Mouse (Mus musculus): ENCODE data around the gene Cryba2.

Cryba2 gene

DNA sequence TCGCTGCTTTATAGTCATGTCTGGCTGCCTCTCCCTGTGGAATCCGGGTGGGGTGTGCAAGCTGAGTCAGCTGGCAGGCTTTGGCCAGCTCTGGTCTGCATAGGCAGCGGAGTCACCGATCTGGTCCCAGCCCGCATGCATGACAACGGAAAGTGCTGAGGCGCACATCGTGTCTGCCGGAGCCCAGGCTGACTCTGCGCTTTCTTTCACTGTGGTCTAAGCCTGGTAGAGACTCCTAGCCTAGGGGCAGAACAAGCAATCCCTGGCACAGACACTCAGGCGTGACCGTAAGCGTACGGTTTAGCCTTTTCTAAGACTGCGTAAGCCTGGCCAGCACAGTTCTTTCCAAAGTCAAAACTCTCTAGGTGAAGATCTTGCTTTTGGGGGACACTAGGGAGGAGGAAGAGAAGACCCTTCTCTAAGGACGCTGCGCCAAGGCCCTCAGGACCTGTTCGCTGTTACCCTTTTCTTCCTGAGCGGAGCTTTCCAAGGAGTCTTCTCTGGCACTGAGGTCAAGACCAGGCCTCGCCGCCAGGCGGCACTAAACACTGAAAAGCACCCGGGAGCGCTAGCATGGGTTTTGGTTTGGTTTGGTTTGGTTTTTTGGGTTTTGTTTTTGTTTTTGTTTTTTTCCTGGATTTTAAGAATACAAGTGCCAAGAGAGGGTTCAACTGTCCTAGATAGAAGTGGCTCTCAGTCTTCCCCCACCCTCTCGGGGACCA is at the start of gene Cryba2:
TSS of gene Cryba2 (minus strand) at position 10 of the 722 bp plus-strand sequence.
- peak; percentile 66 for DNase-seq

DNA sequence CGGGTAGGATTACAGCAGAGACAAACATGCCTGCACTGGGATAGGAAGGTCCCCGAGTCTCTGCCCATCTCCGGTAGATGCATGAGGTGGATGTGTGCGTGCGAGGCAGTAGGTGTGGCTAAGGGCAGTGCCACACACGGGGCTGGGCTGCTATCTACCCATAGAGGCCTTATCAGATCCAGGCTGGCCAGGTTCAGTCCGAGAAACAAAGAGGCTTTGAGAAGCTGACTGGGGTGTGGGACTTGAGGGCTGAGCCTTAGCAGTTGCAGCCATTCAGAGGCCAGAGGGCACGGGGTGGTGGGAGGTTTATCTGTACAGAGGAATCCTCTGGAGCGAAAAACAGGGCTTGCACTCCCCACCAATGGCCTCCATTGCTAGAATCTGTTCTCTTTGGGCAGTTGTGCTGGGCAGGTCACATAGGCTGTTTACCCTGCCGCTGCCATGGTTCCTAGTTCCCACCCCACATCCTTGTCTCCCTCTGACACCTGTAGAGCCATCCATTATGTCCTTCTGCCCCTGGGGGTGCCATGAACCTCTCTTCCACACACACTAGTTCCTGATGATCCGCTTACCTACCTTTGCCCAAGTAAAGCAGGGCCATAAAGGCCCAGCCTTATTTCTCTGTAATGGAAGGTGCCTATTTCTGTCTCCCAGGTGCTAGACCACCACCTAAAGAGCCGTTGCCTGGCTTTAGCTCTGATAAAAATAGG is 48.9 kb upstream of the Cryba2 start:
- DNase-seq = no peak

DNA sequence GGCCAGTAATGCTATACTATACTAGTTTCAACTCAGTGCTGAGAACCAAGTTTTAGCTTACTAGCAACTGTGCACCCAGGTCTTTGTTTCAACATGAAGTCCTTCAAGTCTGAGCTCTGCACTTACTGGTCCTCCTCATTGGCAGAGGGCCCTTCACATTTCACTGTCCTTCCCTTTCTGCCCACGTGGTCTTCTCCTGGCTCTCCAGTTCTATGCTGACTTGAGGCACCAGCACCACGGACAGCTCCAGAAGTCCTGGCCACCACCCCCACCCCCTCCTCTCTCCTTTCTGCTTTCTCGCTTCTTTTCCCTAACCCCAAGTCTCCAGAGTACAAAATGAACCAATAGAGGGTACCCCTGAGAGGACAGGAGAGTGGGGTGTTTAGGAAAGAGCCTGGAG is 46.8 kb upstream of the Cryba2 start:
- DNase-seq = peak; percentile 30

DNA sequence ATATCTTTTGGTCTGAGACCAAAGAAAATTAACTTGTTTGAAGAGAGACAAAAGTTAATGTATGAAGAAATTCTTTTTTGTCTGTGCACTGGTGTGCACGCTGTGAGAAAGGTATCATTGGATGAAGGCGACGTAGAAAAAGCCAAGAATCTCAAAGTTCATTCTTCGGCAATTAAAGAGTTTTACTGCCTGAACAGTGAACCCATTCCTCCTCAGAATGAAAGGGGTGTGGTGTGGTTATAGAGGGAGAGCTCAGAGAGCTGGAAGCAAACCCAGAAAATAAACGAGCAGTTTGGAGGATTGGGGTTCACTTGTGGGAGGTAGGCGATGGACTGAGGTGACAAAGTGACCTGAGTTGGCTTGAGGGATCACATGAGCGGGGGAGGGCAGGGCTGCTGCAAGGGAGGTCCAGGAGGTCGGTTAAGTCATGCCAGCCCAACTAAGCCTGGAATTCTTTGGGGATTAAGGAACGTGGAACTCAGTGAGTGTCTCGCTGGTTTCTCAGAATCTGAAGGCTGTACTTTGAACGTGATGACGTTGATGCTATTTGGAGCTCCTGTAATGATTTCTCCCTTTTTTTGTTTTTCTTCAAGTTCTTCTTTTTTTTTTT is 43.4 kb upstream of the Cryba2 start:
- DNase-seq = no peak

DNA sequence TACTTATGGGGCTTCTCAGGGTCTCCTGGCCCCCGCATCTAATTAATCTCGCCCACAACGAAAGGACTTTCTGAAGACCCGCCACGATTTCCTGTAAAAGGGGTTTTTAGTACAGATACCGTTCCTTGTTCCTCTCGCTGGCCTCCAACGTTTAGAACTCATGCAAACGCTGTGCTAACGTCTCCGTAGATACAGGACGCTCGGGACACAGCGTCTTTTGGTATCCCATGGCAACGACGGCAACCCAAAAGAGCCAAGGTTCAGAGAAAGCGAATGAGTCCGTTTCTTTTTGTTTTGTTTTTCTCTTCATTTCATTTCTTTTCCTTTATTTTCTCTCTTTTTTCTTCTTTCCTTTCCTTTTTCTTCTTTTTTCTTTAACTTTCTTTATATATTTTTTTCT is 42.5 kb upstream of the Cryba2 start, which contains the start of gene Cfap65:
TSS of gene Cfap65 (minus strand) at position 198 of the 400 bp plus-strand sequence.
- DNase-seq = peak; percentile 23

DNA sequence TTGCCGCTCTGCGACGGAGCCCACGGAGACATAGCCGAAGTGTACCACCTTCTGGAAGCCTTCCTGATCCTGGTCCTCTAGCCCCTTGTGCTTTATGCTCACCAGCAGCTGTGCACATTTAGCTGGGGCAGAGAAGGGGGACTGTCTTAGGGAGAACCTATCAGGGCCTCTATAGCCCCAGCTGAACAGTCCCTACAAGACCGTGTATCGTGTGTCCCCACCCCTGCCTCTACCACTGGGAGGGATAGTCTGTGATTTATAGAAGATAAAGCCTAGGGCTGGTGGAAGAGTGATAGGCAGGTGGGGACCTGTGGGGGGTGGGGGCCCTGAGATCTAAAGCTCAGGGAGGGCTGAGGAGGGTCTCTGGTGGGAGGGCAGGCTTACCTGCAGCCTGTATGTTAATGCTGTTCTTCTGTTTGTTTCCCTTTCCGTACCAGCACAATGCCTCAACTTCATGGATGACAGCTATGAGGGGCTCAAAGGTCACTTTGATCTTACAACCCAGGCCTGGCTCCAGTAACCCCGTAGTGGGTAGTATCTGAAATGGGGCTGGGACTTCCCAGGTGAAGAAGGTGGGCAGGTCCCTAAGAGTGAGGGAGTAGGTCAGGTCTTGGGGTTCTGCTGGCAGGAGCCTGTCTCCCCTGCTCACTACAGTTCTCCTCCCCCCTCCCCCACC is 34.8 kb upstream of the Cryba2 start:
- DNase-seq = no peak

DNA sequence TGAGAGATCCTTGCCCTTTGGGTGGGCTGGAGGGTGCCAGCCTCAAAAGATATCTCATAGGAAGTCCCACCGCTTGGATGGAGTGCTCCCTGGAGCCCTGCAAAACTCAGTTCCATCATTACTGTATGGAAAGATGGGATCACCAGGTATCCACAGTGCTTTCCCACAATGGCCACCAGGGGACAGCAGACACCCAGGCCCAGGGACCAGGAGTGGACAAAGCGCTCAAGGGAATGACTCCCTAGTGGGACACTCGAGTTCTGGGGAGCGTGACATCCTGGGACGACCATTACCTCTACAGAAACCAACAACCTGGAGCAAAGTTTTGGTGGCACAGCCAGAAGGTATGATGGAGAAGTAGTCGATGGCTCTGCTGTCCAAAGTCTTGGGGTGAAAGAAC is 33.8 kb upstream of the Cryba2 start:
- peak; percentile 58 for DNase-seq

DNA sequence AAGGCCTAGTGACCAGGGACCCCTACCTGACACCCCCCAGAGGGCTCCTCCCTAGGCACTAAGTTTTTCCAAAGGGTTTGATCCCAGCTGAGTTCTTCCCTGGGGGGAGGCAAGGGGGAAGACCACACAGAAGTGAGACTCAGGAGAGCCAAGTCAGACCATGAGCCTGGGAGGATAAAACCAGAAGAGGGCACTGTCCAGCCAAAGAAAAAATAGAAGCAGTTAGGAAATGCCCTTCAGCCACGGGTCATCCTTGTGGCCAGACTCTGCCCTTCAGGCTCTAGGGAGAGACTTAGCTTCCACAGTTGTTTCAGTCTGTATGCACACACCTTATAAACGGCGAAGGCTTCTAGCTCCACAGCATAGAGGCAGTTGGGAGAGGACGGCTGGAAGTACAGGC is 31.5 kb upstream of the Cryba2 start:
- DNase-seq = no peak

DNA sequence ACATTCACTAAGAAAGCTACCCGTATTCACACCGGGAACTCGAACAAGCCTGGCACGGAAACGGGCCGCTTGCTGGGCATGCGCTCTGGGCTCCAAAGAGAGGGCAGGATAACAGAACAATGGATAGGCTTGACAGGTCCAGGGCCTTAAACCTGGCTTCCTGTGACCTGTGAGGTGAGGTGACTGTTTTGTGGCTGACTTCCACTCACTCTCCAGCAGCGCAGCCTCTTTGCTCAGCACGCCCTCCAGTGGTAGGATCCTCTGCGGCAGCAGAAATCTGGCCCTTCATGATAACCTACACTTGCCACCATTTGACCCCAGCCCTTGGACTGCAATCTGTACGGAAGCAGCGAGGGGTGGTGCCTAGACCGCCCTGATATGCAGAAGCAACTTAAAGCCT is 22.8 kb upstream of the Cryba2 start:
- peak; percentile 15 for DNase-seq

DNA sequence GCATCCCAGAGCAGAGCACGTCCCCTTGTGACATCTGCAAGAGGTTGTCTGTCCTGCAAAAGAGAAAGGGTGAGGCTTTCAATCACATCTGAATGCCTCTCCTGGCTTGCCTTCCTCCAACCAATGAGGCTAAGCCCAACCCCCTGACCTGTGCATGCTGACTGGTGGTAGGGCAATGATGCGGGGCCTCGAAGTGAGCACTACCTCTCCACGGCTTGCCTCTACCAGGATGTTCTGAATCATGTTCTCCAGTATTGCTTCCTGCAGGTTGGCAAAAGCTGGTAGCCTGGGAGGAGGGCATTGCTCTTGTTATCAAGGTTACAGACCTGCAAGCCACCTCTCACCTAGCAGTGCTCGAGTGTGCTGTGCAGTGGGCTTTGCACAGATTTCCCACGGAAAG is 9.2 kb upstream of the Cryba2 start:
- no peak for DNase-seq

DNA sequence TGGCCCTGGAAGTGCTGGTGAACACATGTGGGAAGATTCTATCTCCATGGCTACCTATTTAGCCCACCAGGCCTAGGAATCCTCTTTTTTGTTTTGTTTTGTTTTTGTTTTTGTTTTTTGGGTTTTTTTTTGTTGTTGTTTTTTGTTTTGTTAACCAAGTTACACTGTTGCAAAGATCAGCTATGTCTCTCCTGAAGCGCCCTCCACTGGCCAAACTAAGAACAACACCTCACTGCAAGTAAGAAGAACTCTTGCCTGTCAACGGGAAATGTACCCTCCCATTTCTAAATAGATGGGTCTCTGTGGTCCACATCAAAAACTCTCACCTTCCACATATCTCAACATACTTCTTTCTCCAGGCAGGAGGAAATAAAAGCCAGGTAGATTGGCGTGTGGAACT is 8.7 kb upstream of the Cryba2 start:
- DNase-seq = peak; percentile 71

DNA sequence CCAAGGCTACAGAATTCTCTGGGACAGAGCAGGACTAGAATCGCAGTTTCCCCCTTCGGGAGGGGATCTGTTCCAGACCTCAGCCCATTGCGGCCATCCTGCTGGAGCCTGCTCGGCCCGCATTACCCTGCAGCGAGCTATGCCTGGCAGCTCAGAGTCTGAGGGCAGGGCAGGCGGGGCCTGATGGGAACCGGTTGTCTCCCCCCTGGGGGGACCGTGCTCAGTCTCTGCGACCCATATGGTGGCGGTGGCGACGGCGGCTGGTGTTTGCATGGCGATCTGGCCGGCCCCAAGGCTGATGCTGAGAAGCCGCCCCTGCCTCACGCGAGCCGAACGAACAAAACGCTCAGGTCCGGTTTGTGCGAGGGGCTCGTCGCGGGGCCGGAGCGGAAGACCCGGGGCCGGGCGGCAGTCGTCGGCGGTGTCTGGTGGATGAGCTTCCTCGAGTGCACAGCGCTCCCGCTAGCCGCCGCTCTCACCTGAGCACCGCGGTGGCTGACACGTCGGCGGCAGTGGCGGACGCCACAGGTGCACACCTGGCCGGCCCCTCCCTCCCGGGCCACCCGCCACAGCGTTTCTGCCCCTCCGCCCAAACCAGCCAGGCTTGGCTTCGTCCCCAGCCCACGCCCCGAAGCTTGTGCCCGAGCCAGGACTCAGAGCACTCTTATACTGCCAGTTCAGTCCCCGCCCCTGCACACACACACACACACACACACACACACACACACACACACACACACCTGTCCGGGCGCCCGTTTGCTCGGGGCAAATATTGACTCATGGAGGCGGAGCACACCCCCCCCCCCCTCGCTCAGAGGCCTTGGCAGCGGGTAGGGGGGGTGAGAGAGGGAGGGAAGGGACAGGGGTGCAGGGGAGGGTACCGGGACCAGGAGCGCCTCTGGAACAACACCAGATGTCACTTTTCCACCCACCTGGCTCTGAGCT is 7.7 kb upstream of the Cryba2 start:
- DNase-seq = peak; percentile 85

DNA sequence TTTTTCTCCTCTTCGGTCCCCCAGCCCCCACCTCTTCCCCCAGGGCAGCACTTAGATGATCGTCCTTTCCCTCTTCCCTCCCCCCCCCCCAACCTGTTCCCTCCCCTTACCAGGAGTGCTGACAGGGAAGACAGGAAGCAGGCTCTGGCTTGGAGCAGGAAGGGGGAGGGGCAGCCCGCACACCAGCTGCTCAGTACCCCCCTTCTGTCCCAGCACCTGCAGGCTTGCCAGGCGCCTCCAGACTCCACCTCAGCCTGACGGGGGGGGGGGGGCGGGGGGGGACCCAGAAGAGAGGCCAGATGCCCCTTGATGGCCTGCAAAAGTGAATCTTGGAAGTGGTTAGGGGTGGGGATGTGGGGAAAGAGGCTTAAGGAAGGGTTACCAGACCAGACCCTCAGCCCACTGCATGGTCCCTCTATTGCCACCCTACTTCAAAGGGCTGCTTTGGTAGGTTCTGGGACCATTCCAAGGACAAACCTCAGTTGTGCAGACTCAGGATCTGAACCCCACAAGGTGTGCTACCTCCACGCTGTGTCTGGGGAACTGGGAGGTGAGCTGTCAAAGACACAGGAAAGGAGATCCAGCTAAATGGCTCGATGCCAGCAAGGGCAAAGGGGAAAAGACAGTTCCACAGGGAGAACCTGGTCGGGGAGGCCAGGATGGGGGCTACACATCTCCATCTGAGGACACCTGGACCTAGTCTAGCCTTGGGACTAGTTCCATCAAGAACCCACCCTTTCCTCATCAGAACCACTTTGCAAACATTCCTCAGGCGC is 5.9 kb upstream of the Cryba2 start:
- no peak for DNase-seq

DNA sequence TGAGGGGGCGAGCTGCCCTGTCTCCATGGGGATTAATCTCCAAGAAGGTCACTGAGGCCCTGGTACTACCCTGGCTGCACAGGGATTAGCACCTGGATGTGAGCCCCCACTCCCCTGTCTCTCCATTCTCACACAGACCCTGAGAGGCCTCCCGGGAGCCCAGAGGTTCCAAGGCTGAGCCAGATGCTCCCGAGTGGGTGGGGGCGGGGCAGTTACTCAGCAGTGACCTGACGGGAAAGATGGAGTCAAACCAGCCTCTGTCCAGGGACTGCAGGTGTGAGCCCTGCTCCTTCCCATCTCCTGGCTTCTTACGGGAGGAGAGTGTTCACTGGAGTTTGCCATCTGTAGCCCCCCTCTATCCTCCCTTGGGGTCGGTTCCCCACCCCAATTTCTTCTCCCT is 5.0 kb upstream of the Cryba2 start:
- no peak for DNase-seq

DNA sequence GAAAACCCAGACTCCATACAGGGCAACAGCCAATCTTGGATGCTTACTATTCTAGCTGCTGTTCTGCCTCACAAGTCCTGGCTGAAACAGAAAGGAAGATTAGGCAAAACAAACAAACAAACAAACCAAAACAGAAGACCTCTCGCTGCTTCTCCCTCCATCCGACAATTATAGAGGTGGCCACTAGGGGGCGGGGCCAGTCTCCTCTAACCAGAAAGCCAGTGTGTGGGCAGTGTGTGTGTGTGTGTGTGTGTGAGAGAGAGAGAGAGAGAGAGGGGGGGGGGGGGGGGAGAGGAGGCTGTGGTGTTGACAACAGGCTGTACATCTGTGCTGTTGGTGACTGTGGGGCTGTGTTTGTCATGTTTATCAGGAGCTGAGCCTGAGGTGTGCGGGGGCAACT is 2.0 kb upstream of the Cryba2 start:
- peak; percentile 72 for DNase-seq

DNA sequence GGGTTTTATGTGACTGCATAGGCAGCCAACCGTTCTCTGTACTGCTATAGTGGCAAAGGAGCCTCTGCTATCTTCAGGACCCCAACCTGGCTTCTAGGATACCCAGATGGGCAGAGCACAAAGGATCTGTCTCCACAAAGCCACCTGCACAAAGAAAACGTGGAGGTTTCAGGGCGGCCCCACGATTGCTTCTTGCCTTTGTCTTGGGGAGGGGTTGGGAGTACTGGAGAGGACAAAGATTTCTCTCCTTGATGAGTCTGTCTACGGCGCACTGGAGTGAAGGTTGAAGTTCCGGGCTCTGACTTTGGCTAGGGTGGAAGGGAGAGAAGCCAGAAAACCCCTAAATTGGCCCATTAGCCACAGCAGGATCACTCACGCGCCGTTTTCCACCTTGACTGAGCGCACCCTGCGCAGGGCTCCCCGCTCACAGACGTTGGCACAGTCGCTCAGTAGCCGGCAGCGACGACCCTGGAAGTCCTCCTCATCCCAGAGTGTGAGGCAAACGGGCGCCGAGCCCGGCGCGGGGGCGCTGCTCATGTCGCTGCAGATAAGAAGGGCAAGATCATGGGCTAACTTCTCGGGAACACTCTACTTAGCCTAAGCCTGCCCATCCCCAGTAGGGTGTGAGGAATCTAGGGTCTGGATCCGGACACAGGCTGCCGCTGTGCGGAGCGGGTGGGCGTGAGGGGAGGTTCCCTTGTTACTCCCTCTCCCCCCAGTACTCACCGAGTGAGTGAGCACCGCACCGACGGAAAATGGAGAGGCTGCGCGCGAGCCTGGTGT is 401 bp downstream of the Cryba2 start:
- DNase-seq = no peak

DNA sequence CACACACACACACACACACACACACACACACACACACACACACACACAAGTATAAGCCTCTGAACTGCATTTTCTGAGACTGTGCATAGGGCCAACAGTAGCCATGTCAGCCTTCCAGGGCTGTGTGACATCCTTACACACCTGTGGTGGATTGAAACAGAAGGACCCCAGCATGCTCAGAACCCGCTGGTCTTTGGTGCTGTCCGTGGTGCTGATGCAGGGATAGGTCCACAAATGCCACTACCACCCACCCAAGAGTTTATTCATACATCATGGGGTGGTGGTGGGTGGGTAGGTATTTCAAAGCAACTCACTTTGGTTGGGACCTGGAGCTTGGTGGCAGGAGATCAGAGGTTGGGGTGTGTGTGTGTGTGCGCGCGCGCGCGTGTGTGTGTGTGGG is 1.4 kb downstream of the Cryba2 start:
- peak; percentile 27 for DNase-seq

DNA sequence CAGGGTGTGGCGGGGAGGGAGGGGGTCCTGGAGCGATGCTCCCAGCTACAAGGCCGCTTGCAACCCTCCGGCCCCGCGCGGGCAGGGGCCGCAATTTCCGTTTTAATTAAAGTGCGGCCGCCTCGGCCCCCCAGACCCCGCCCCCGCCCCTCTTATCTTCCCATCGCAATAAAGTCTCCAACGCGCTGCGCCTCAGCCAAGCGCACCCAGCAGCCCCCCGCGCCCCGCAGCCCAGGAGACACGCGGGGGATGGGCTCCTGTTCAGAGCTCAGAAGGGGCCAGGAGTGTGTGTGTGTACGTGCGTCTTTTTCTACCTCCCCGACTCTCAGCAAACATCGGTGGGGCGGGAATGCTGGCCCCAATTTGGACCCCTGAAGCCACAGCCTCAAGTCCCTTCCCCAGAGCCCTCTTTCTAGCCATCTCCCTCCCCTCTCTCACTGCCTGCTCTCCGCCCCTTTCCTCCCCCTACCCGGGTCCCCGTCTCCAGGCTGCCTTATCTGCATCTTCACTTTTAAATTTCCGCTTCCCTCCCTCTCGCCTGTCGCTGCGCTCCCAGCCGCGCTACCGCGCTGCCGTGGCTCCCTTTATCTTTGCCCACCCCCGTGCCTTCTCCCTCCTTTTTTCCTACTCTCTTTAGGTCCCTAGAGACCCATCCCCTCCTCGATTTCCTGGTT is 7.4 kb downstream of the Cryba2 start, which contains the start of gene Fev:
TSS of gene Fev (minus strand) at position 51 of the 674 bp plus-strand sequence.
- DNase-seq = no peak

DNA sequence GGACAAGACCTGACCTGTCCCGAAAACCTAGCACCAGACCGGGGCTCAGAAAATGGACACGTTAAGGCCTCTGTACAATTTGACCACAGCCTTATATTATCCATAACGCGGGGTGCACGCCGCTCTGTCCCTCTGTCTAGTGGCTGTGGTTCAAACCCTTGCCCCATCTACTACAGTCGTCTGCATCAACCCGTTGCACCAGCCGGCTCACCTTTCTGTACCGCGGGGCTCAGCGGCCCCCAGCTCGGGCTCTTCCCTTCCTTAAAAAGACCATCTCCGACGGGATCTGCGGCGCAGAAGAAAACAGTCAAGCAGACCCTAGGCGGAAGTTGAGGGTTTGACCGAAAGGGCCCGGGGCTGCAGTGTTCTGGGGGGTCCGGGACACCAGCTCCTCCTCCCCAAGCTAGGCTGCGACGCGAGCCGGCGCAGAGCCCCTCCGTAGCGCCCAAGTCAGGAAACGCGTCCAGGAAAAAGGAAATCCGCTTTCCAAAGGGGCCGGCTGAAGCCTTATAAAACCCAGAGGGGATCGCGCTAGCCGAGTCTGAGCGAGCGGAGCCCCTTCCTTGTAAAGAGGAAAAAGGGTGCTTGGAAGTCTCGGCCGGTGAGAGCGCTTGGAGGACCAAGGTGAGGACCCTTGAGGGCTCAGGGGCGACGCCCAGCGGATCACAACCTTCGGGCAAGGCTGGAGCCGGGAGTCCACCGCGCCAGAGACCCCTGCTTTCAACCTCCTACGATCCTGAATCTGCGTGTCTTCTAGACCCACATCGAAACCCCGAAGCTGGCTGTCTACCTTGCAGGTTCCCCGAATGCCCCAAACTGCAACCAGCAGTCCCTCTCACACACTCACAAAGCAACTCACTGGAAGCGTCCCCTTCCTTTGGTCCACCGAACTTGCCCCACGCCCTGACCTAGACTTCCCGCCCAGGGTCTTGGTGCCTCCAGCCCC is 8.5 kb downstream of the Cryba2 start:
- no peak for DNase-seq
